Mouse (Mus musculus) kidney, postnatal 14 days (tissue): ENCODE results near the gene Triobp.
"Not testable (repeated sequence)": the region's sequence is repeated elsewhere in the genome, so short reads cannot be mapped to it uniquely, and the experiment has no call there.

Source experiments
- DNase-seq: peaks from one replicate; pipeline ENCODE4 v3.0.0; 2022; ENCODE audit warnings: mixed read lengths

Gene Triobp

GRCm38 (mm10) chr15:79002036-79002435, 54.5 kb downstream of the Triobp start:
- peak; percentile 72 for DNase-seq

GRCm38 (mm10) chr15:79003079-79003478, 55.6 kb downstream of the Triobp start:
- DNase-seq, result no peak

GRCm38 (mm10) chr15:79005581-79005980, 58.1 kb downstream of the Triobp start:
- DNase-seq, result no peak

- no peak for DNase-seq
These were observed 59.1 kb downstream of the Triobp start for GRCm38 (mm10) chr15:79006638-79007037.

- no peak for DNase-seq
These were observed 59.5 kb downstream of the Triobp start for GRCm38 (mm10) chr15:79007059-79007458.

GRCm38 (mm10) chr15:79007836-79008235, 60.3 kb downstream of the Triobp start:
- not testable (repeated sequence) for DNase-seq

GRCm38 (mm10) chr15:79009734-79010133, 62.2 kb downstream of the Triobp start:
- no peak for DNase-seq

GRCm38 (mm10) chr15:79011550-79011949, 64.0 kb downstream of the Triobp start:
- no peak for DNase-seq

- DNase-seq, result no peak
These were observed 65.9 kb downstream of the Triobp start for GRCm38 (mm10) chr15:79013382-79013781.

GRCm38 (mm10) chr15:79018191-79018590, 70.7 kb downstream of the Triobp start:
- no peak for DNase-seq

GRCm38 (mm10) chr15:79018886-79019285, 71.4 kb downstream of the Triobp start:
- no peak for DNase-seq

GRCm38 (mm10) chr15:79022671-79023230, 75.2 kb downstream of the Triobp start:
- no peak for DNase-seq

GRCm38 (mm10) chr15:79023366-79023765, 75.8 kb downstream of the Triobp start:
- DNase-seq, result no peak

- peak; percentile 51 for DNase-seq
These were observed 78.3 kb downstream of the Triobp start for GRCm38 (mm10) chr15:79025687-79026308.

GRCm38 (mm10) chr15:79026511-79027290, 79.2 kb downstream of the Triobp start:
- peak; percentile 79 for DNase-seq

- DNase-seq, result peak; percentile 58
These were observed 80.0 kb downstream of the Triobp start for GRCm38 (mm10) chr15:79027291-79028205.

GRCm38 (mm10) chr15:79028237-79028738, 80.8 kb downstream of the Triobp start, which contains the start of gene H1f0:
H1f0 (plus strand) TSS chr15:79028450.
- DNase-seq, result peak; percentile 96

- peak; percentile 38 for DNase-seq
These were observed 81.4 kb downstream of the Triobp start for GRCm38 (mm10) chr15:79028823-79029484.

- DNase-seq, result peak; percentile 42
These were observed 82.2 kb downstream of the Triobp start for GRCm38 (mm10) chr15:79029519-79030241.

GRCm38 (mm10) chr15:79030551-79031435, 83.3 kb downstream of the Triobp start:
- DNase-seq, result peak; percentile 96
